Mouse (Mus musculus) liver, embryonic 16.5 days (tissue): Measurements from ENCODE around the gene Adamts8. TPM values are rescaled to one million over a fixed set of nuclear protein-coding genes. Genes with fewer than 3 reads are reported as not detected.

Source experiments
- ATAC-seq: fragments of 200-750 bp; cut with Nextera tagmentation; 2 replicates; pipeline ENCODE4 v1.8.0; 2017; ENCODE audit warnings: low read depth, mild to moderate bottlenecking, moderate number of reproducible peaks, moderate library complexity
- H3K27ac ChIP-seq: fragments of 300-500 bp; sonication (generic); 2 replicates; pipeline ENCODE4 v1.5.1; 2014; ENCODE audit warnings: mild to moderate bottlenecking, low read length
- H3K27me3 ChIP-seq: fragments of 300-500 bp; sonication (generic); 2 replicates; pipeline ENCODE4 v1.6.1; 2014; ENCODE audit warnings: low read depth, low read length, mixed read lengths; ENCODE audit not compliant: control insufficient read depth, insufficient read depth
- H3K36me3 ChIP-seq: fragments of 300-500 bp; sonication (generic); 2 replicates; pipeline ENCODE4 v1.6.1; 2014; ENCODE audit warnings: mild to moderate bottlenecking; ENCODE audit not compliant: control insufficient read depth, insufficient read depth
- H3K4me1 ChIP-seq: fragments of 300-500 bp; sonication (generic); 2 replicates; pipeline ENCODE4 v1.6.1; 2014; ENCODE audit warnings: low read depth, low read length, mixed read lengths; ENCODE audit not compliant: control insufficient read depth
- H3K4me2 ChIP-seq: fragments of 300-500 bp; sonication (generic); 2 replicates; pipeline ENCODE4 v1.6.1; 2014; ENCODE audit warnings: low read depth, low read length, mixed read lengths
- H3K4me3 ChIP-seq: fragments of 300-500 bp; sonication (generic); 2 replicates; pipeline ENCODE4 v1.5.1; 2014; ENCODE audit warnings: low read depth, mild to moderate bottlenecking, low read length
- H3K9ac ChIP-seq: fragments of 300-500 bp; sonication (generic); 2 replicates; pipeline ENCODE4 v1.6.1; 2014; ENCODE audit warnings: low read depth, low read length
- H3K9me3 ChIP-seq: fragments of 300-500 bp; sonication (generic); replicated peaks from 2 replicates; pipeline ENCODE4 v1.6.1; 2016; ENCODE audit warnings: low read length; ENCODE audit not compliant: control insufficient read depth
- WGBS: fragments of 180-500 bp; shearing (Covaris S2); extraction: QIAGEN DNeasy Blood & Tissue Kit; methylation state at CpG from one replicate; pipeline ENCODE4 v1.1.7; 2014; ENCODE audit not compliant: insufficient replicate concordance; 5-methylcytosine and 5-hydroxymethylcytosine counted together
- polyA plus RNA-seq: library from polyadenylated mRNA; unstranded; fragments of >200 nt; fragmentation: Nextera tagmentation; extraction: Ambion mirVana; gene quantifications from 2 replicates; pipeline ENCODE4 v1.2.1, GENCODE M21; 2015

The Adamts8 gene
- 0.12 and 0.18 TPM in 2 replicates for polyA plus RNA-seq

GRCm38 (mm10) chr9:30942512-30943313 lies at the start of gene Adamts8:
Gene Adamts8 (plus strand): TSS chr9:30942562.
- Histone ChIP-seq H3K4me3 (peak within 1 kb of the TSS; percentile 41), H3K4me2 (peak within 1 kb of the TSS; percentile 50), H3K9ac (no peak within 1 kb of the TSS), H3K27me3 (peaks cover 56% of the 10 kb centered on the region), H3K4me1 (peaks cover 2% of the 10 kb centered on the region; the same call in 1 of the 2 replicates), H3K36me3 (no peaks in the 10 kb centered on the region), H3K9me3 (no peaks in the 10 kb centered on the region), H3K27ac (no peak within 1 kb of the TSS)
- under 1% methylated on average over 95 of the region's 96 CpGs for WGBS
- no peak for ATAC-seq

DNA sequence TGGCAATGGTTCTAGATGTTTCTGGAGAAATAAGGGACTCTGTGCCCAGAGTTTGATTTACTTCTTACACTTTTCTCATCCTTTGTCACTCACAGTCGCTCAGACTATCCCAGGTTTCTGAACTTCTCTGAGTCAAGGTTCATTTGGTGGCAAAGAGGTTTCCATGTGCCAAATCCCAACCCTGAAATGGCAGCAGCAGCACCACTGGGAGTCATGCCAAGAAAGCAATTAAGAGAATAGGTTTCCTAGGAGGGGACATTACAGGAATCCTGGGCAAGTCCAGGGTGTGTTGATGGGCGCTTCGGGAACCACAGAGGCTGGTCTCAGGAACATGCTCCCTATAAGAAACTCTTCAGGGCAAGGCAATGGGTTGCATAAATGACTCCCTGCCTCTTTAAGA lies 46.7 kb upstream of the Adamts8 start:
- H3K4me3 ChIP-seq = no peak overlapping the region
- ATAC-seq = no peak
- H3K36me3 ChIP-seq = no peaks in the 10 kb centered on the region
- no peak overlapping the region for H3K27ac ChIP-seq
- no peak overlapping the region for H3K9ac ChIP-seq
- H3K4me1 ChIP-seq = no peaks in the 10 kb centered on the region
- no peaks in the 10 kb centered on the region for H3K27me3 ChIP-seq
- WGBS = 66% methylated on average over 3 of the region's 3 CpGs
- no peak overlapping the region for H3K4me2 ChIP-seq
- no peaks in the 10 kb centered on the region for H3K9me3 ChIP-seq

DNA sequence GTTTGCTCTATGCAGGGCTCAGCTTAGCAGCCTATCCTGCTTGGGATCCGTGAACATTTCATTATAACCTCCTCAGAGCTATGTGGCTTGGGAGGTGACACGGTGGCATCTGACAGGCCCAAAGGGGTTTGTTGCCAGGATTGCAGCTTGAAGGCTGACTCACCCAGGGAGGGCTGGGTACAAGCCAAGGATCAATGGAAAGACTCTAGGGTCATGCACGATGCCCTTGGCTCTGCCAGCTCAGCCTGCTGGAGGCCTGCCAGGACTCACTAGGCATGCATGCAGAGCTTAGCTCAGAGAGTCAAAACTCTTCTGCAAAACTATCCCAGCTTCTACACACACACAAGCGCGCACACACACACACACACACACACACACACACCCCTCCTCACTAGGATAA lies 45.6 kb upstream of the Adamts8 start:
- ATAC-seq = no peak; the same call in 1 of the 2 replicates
- Histone ChIP-seq H3K27me3 (no peaks in the 10 kb centered on the region), H3K36me3 (no peaks in the 10 kb centered on the region), H3K9me3 (no peaks in the 10 kb centered on the region), H3K27ac (no peak overlapping the region), H3K4me2 (no peak overlapping the region), H3K9ac (no peak overlapping the region), H3K4me1 (no peaks in the 10 kb centered on the region), H3K4me3 (no peak overlapping the region)
- WGBS = 64% methylated on average over 5 of the region's 5 CpGs

DNA sequence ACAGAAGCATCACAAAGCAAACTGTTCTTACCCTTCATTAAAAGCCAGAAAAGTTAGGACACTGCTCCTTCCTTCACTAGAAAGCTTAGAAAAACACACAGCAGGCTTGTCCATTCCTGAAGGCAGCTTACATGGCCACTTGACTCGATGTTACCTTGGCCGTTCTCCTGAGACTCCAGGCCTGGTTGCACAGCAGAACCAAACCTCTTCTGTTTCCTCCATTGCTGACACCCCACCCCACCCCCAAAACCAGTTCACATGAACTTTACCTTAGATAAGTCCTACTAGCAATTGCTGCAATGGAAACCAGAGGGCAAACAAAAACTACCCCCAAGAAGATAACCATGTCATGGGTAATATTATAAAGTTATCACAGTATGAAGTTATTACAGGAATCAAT lies 45.2 kb upstream of the Adamts8 start:
- Histone ChIP-seq H3K27me3 (no peaks in the 10 kb centered on the region), H3K9ac (no peak overlapping the region), H3K4me1 (no peaks in the 10 kb centered on the region), H3K27ac (no peak overlapping the region), H3K9me3 (no peaks in the 10 kb centered on the region), H3K36me3 (no peaks in the 10 kb centered on the region), H3K4me3 (no peak overlapping the region), H3K4me2 (no peak overlapping the region)
- 62% methylated on average over 2 of the region's 2 CpGs for WGBS
- no peak for ATAC-seq

GRCm38 (mm10) chr9:30902152-30902551 lies 40.2 kb upstream of the Adamts8 start:
- H3K27ac ChIP-seq = no peak overlapping the region
- ATAC-seq = no peak
- no peaks in the 10 kb centered on the region for H3K36me3 ChIP-seq
- H3K9me3 ChIP-seq = no peaks in the 10 kb centered on the region
- 71% methylated on average over 19 of the region's 19 CpGs for WGBS
- H3K4me2 ChIP-seq = no peak overlapping the region
- H3K27me3 ChIP-seq = no peaks in the 10 kb centered on the region
- no peak overlapping the region for H3K9ac ChIP-seq
- H3K4me3 ChIP-seq = no peak overlapping the region
- no peaks in the 10 kb centered on the region for H3K4me1 ChIP-seq

DNA sequence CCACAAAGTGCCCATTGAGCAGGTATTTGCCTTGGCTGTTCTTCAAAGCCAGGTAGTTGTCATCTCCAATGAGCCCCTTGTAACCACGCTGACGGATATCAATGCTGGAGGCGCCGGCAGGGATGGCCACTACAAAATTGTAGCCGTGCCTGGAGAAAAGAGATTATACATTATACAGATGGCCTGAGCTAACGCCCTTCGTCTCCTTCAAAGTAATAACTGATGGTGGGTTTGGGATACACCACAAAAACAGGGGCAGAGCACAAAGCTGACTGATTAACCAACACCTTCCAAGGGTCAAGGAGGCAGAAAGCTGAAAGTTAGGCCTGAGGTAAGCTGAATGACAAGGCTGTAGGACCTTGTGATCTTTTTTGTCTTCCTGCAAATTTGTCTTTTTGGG lies 39.7 kb upstream of the Adamts8 start:
- H3K4me2 ChIP-seq = no peak overlapping the region
- H3K9me3 ChIP-seq = no peaks in the 10 kb centered on the region
- H3K36me3 ChIP-seq = no peaks in the 10 kb centered on the region
- no peak for ATAC-seq
- 80% methylated on average over 7 of the region's 7 CpGs for WGBS
- H3K27ac ChIP-seq = no peak overlapping the region
- H3K27me3 ChIP-seq = no peaks in the 10 kb centered on the region
- no peak overlapping the region for H3K9ac ChIP-seq
- no peak overlapping the region for H3K4me3 ChIP-seq
- H3K4me1 ChIP-seq = no peaks in the 10 kb centered on the region

GRCm38 (mm10) chr9:30903266-30903665 lies 39.1 kb upstream of the Adamts8 start:
- no peaks in the 10 kb centered on the region for H3K9me3 ChIP-seq
- H3K4me3 ChIP-seq = no peak overlapping the region
- H3K4me2 ChIP-seq = no peak overlapping the region
- no peaks in the 10 kb centered on the region for H3K4me1 ChIP-seq
- no peaks in the 10 kb centered on the region for H3K27me3 ChIP-seq
- H3K27ac ChIP-seq = no peak overlapping the region
- WGBS = 67% methylated on average over 5 of the region's 5 CpGs
- H3K9ac ChIP-seq = no peak overlapping the region
- no peak for ATAC-seq
- no peaks in the 10 kb centered on the region for H3K36me3 ChIP-seq

DNA sequence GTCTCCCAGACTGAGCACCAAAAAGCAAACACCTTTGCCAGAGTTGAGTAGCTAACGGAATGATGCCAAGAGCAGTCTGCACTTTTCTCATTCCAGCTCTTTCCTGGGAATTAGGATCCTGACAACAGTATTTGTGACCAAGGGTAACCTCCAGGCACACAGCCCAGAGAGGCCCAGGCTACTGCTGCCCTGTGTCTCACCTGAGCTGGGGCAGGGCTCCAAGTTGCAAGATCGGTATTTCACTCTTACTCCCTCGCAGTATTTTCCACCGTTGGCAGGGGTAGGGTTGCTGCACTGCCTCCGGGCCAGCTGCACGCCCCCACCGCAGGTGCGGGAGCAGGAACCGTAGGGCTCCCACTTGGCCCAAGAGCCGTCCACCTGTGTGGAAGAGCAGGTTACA lies 36.5 kb upstream of the Adamts8 start:
- no peak overlapping the region for H3K4me2 ChIP-seq
- H3K36me3 ChIP-seq = no peaks in the 10 kb centered on the region
- no peak overlapping the region for H3K9ac ChIP-seq
- no peak overlapping the region for H3K4me3 ChIP-seq
- no peaks in the 10 kb centered on the region for H3K4me1 ChIP-seq
- no peaks in the 10 kb centered on the region for H3K9me3 ChIP-seq
- 71% methylated on average over 10 of the region's 10 CpGs for WGBS
- no peak for ATAC-seq
- H3K27ac ChIP-seq = no peak overlapping the region
- H3K27me3 ChIP-seq = no peaks in the 10 kb centered on the region

DNA sequence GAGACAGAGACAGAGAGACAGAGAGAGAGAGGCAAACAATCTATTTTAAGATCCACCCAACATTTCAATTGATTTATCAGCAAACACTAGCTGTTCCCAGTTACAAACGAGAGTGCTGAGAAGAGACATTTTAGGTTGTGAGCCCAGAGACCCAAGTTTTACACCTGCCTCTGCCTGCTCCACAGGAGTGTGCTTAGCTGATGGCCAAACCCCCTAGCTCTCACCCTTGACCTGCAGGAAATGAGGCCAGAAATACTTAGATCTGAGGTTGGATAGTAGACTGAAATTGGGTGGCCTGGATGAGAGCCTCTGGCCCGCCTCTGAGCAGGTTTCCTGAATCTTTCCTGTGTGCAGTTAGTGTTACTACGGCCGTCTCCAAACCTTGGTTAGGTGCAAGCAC lies 35.9 kb upstream of the Adamts8 start:
- Histone ChIP-seq H3K4me1 (no peaks in the 10 kb centered on the region), H3K36me3 (no peaks in the 10 kb centered on the region), H3K4me2 (no peak overlapping the region), H3K9me3 (no peaks in the 10 kb centered on the region), H3K27me3 (no peaks in the 10 kb centered on the region), H3K9ac (no peak overlapping the region), H3K4me3 (no peak overlapping the region), H3K27ac (no peak overlapping the region)
- WGBS = 49% methylated on average over 4 of the region's 4 CpGs
- ATAC-seq = no peak
